Mouse (Mus musculus) brain, embryonic 14.5 days (tissue): ENCODE measurements at regions not wholly inside any gene's neighbourhood (a gene's known extent, or its start where the extent isn't known, plus 50 kb on each side); places are given as distances from the start of the nearest gene placed in this dataset.

Source experiments
- CTCF ChIP-seq: fragments of 200-500 bp; IDR thresholded peaks from 2 replicates; pipeline ENCODE4 v1.5.1; 2012; ENCODE audit warnings: inconsistent platforms, mild to moderate bottlenecking, moderate library complexity, borderline replicate concordance; ENCODE audit not compliant: insufficient read depth, insufficient read length; ENCODE audit errors: extremely low read depth
- POLR2A ChIP-seq: fragments of 200-500 bp; IDR thresholded peaks from 2 replicates; pipeline ENCODE4 v1.6.1; 2012; ENCODE audit warnings: mild to moderate bottlenecking, inconsistent platforms, borderline replicate concordance; ENCODE audit not compliant: poor library complexity, insufficient read depth, insufficient read length, severe bottlenecking; ENCODE audit errors: extremely low read depth

DNA sequence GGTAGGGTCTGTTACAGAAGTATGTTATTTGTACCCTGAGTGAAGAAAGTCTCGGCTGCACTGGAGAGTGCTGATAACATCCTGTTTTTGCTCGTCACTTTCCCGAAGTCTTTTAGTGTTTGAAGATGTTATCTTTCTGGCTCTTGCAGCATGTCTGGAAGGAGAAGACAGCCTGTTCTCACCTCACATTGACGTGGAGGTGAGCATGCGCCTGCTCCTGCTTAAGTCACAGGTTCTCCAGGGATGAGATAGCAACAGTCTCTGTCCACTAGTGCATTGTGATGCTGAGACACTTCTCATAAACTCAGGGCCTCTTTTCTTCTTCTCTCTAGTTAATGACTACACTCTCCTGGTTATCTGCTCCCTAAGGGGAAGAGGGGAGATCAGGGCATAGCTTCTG lies 113.3 kb downstream of the Klf5 start:
- TF ChIP-seq CTCF (no peak), POLR2A (no peak)
